Mouse (Mus musculus): ENCODE results near the gene Tmem79. TPM values are rescaled to one million over a fixed set of nuclear protein-coding genes. Genes with fewer than 3 reads are reported as not detected.

Gene Tmem79
- 2.0 TPM in 2 replicates for polyA plus RNA-seq (2012; rRNA removed)

DNA sequence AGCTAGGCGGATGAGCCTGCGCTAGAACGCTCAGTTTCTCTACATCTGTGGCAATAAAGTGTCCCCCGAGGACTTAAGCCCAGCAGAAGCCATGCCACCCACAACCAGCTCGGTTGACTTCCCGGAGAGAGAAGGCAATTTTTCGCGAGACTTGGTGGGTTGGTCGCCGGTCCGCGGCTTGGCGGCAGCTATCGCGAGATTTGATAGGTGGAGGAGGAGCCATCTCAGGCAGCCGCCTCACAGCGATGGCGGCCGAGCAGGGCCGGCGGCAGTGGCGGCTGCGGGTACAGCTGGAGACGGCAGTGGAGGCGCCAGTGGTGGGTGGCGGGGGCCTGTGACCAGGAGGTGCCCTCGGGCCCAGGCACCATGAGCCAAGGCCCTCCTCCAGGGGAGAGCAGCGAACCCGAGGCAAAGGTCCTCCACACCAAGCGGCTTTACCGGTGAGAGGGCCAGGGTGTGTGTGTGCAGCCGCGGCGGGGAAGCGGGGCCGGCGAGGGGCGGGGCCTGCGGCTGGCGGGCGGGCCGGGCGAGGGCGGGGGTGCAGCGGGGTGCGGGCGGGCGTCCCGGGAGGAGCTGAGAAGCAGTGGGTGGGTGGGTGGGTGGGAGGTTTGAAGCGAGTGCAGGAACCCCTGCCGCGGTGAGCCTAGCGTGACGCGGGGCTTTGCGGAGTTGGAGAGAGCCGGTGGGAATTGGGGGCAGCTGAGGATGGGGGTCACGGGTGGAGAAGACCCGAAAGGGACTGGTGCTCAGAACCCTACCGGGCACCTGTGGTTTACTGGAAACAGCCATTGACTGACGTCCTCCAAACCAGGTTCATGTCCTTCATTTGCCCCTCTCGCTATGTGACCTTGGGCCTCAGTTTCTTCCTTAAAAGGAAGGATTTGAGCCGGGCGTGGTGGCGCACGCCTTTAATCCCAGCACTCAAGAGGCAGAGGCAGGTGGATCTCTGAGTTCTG is at the start of gene Tmem79, which contains the start of gene Smg5:
Gene Tmem79, minus strand, starts transcription at position 91 of the 956 bp plus-strand sequence.
Gene Smg5, plus strand, starts transcription at position 203 of the 956 bp plus-strand sequence.

DNA sequence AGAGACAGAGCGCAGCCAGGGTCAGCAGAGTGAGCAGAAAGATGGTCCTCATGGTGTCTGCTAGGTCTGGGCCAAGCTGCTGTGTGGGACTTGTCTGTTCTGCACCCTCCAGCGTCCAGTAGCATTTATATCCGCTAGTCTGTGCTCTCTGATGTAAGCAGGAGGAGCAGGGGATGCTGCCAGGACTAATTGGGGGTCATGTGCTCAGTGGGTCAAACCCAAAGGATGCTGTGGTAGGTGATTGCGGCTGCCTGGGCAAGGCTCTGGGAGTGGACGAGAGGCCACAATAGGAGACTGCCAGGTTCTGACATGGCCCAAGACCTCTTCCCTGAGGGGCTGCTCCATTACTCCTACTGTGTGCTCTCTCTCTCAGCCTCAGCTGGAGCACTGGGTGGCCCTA is 48.4 kb upstream of the Tmem79 start, which contains the start of gene Bglap:
Gene Bglap, minus strand, starts transcription at position 101 of the 400 bp plus-strand sequence.

DNA sequence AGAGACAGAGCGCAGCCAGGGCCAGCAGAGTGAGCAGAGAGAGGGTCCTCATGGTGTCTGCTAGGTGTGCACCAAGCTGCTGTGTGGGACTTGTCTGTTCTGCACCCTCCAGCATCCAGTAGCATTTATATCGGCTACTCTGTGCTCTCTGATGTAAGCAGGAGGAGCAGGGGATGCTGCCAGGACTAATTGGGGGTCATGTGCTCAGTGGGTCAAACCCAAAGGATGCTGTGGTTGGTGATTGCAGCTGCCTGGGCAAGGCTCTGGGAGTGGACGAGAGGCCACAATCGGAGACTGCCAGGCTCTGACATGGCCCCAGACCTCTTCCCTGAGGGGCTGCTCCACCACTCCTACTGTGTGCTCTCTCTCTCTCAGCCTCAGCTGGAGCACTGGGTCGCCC is 42.7 kb upstream of the Tmem79 start, which contains the start of gene Bglap2:
Gene Bglap2, minus strand, starts transcription at position 101 of the 400 bp plus-strand sequence.

DNA sequence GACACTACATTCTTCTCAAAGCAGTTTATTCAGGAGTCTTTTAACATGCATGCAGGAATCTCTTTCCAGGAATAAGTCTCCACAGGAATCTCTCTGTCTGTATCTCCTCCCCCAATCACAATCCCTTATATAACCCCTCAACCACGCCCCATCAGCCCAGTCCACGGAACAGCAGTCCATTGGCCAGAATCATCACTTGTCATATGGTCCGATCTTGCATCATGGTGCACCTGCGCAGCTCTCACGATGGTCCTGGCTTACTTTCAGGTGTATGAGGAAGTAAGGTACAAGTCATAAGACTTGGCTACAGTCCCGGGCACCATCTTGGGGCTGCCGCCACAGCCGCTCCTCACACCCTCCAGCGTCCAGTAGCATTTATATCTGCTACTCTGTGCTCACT is 36.7 kb upstream of the Tmem79 start, which contains the start of gene Bglap3:
Gene Bglap3, minus strand, starts transcription at position 101 of the 400 bp plus-strand sequence.

DNA sequence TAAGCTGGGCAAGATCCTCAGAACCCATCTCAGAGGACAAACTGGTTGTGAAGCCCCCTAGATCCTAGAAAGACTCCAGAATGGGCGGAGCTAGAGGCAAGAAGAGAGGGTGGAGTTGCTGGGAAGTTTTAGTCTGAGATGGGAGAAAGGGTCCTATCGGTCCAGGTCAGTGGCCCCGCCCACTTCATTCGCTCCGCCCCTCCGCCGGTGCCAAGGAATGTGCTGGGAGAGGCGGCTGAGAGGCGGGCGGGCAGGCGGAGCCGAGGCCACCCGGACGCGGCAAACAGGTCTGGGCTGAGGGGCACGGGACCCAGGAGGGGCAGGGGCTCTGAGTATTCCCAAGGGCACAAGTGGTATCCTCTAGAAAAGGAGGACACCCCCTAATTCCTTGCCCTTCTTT is 28.4 kb upstream of the Tmem79 start, which contains the start of gene Paqr6:
Gene Paqr6, plus strand, starts transcription at position 248 of the 400 bp plus-strand sequence.

DNA sequence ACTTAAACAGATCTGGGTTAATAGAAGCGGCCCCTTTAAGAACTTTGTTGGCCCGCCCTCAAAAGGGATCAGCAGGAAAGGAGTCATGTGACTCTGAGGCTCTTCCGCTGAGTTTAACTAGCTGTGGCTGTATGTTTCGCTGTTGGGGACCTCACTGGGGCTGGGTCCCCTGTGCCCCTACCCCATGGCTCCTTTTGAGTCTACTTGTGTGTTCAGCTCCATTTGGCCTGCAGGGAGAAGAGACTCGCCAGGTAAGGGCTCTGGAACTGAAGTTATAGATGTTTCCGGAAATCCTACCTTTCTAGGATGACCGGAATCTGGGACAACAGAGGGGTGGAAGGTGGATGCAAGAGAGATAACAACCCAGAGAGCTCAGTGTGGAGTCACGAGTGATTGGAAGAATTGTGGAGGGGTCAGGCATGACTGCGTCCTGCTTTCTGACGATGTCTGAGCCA is 11.0 kb downstream of the Tmem79 start, which contains the start of gene Glmp:
Gene Glmp, plus strand, starts transcription at position 73 of the 455 bp plus-strand sequence.

DNA sequence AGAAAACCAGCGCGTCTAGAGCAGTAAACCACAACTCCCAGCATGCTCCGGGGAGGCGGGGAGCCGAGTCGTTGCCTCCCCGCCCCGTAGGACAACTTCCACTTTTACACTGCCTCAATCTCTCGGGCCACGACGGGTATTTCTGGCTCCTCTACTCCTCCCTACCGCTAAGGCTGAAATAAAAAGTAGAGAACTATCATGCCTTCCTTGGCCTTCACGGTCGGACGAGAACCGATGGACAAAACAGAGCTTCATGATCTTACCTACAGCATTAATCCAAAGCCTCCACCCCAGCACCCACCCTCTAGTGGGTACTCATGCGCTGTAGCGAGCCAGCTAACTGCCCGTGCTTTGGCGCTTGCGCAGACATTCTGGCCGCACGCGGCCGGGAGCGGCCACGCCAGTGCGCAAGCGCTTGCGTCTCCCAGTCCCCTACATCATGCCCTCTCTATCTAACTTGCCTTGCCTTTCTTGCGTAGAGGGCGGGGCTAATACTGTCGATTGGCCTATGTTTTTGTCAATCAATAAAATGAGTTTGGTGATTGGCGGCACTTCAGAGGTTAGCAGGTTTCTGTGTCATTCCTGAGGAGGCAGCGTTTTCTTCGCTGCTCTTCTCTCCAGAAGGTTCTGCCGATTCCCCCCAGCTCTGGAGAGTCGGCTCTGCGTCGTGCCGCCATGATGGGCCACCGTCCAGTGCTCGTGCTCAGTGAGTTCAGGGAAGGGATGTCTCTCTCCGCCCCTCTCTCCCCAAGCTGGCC is 39.2 kb downstream of the Tmem79 start, which contains the start of the genes Tsacc and Cct3:
Gene Tsacc, minus strand, starts transcription at position 439 of the 758 bp plus-strand sequence.
Gene Cct3, plus strand, starts transcription at position 556 of the 758 bp plus-strand sequence.

DNA sequence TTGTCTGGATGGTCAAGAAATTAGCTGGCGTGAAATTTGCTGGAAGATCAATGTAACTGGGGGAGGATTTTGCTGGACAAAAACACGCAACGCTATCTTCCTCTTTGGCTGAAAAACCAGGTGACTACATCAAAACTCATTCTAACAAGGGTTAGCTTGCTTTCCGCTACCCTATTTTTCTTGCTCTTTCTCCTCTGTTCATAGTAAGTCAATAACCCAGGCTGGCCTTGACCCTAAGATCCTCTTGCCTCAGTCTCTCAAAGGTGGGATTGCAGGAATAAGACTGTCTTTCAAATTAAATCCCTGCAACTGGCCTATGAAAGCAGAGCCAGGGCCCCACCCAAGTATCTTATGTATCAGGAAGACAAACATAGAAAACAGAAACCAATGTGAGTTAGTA is 48.8 kb downstream of the Tmem79 start, which contains the start of gene Gm38392:
Gene Gm38392, minus strand, starts transcription at position 101 of the 400 bp plus-strand sequence.

Other genes starting within 250 kb of the Tmem79 start
- 22.3 and 32.4 TPM in 2 replicates for gene Mef2d, start 193.8 kb downstream of the Tmem79 start, polyA plus RNA-seq (2012; rRNA removed)
- gene Rhbg, start 81.4 kb downstream of the Tmem79 start, polyA plus RNA-seq (2012; rRNA removed) = 0.49 and 0.53 TPM in 2 replicates
- gene Gm38392, start 48.9 kb downstream of the Tmem79 start, polyA plus RNA-seq (2012; rRNA removed) = 0.15 and 0.20 TPM in 2 replicates
- gene Tsacc, start 39.1 kb downstream of the Tmem79 start, polyA plus RNA-seq (2012; rRNA removed) = 3.8 and 6.7 TPM in 2 replicates
- 479 and 533 TPM in 2 replicates for gene Cct3, start 39.0 kb downstream of the Tmem79 start, polyA plus RNA-seq (2012; rRNA removed)
- 55.2 and 76.1 TPM in 2 replicates for gene Glmp, start 11.1 kb downstream of the Tmem79 start, polyA plus RNA-seq (2012; rRNA removed)
- gene Smg5, start 112 bp upstream of the Tmem79 start, polyA plus RNA-seq (2012; rRNA removed) = 111 and 112 TPM in 2 replicates
- 1.4 and 1.9 TPM in 2 replicates for gene Paqr6, start 28.4 kb upstream of the Tmem79 start, polyA plus RNA-seq (2012; rRNA removed)
- gene Bglap3, start 36.6 kb upstream of the Tmem79 start, polyA plus RNA-seq (2012; rRNA removed) = 0.06 and 0.25 TPM in 2 replicates
- not detected in 2 replicates for gene Bglap2, start 42.6 kb upstream of the Tmem79 start, polyA plus RNA-seq (2012; rRNA removed)
- gene Bglap, start 48.3 kb upstream of the Tmem79 start, polyA plus RNA-seq (2012; rRNA removed) = 0.20 and 1.0 TPM in 2 replicates
- 105 and 106 TPM in 2 replicates for gene Pmf1, start 74.2 kb upstream of the Tmem79 start, polyA plus RNA-seq (2012; rRNA removed)
- gene Slc25a44, start 89.0 kb upstream of the Tmem79 start, polyA plus RNA-seq (2012; rRNA removed) = 16.7 and 19.8 TPM in 2 replicates
- 10.6 and 14.6 TPM in 2 replicates for gene Sema4a, start 125.0 kb upstream of the Tmem79 start, polyA plus RNA-seq (2012; rRNA removed)
- gene Lmna, start 173.8 kb upstream of the Tmem79 start, polyA plus RNA-seq (2012; rRNA removed) = 22.5 and 24.7 TPM in 2 replicates
- gene Mex3a, start 196.2 kb upstream of the Tmem79 start, polyA plus RNA-seq (2012; rRNA removed) = 70.1 and 73.6 TPM in 2 replicates
- gene Rab25, start 212.2 kb upstream of the Tmem79 start, polyA plus RNA-seq (2012; rRNA removed) = 1.7 and 2.1 TPM in 2 replicates
- gene Lamtor2, start 216.9 kb upstream of the Tmem79 start, polyA plus RNA-seq (2012; rRNA removed) = 95.0 and 115 TPM in 2 replicates
- gene Ubqln4, start 217.6 kb upstream of the Tmem79 start, polyA plus RNA-seq (2012; rRNA removed) = 88.6 and 105 TPM in 2 replicates
- gene Ssr2, start 239.7 kb upstream of the Tmem79 start, polyA plus RNA-seq (2012; rRNA removed) = 170 and 215 TPM in 2 replicates

Measured in central nervous system, embryonic 11.5 days (tissue).